Mouse (Mus musculus): ENCODE data around the gene Srebf1. TPM values are rescaled to one million over a fixed set of nuclear protein-coding genes. Genes with fewer than 3 reads are reported as not detected.

Srebf1 gene
- total RNA-seq, 2 experiments from 2014 or later = 60.3 to 67.5 TPM

- DNase-seq = no peak
- intact Hi-C loops (cut with DNase I) = loop anchor here (1.0 kb wide), 1 partner anchor 38 kb away; no protein-coding TSS in a partner anchor
Observed at GRCm38 (mm10) chr11:60160454-60161114, 61.8 kb downstream of the Srebf1 start.

- intact Hi-C loops (cut with DNase I) = loop anchor here (1.0 kb wide), 1 partner anchor 38 kb away; no protein-coding TSS in a partner anchor
- DNase-seq = no peak
Observed at GRCm38 (mm10) chr11:60159955-60160354, 62.4 kb downstream of the Srebf1 start.

GRCm38 (mm10) chr11:60158271-60158670 lies 64.1 kb downstream of the Srebf1 start:
- no peak for DNase-seq
- intact Hi-C loops (cut with DNase I) = no loop called here

GRCm38 (mm10) chr11:60155690-60156089 lies 66.7 kb downstream of the Srebf1 start:
- intact Hi-C loops (cut with DNase I) = no loop called here
- no peak for DNase-seq

GRCm38 (mm10) chr11:60153936-60154335 lies 68.4 kb downstream of the Srebf1 start:
- no peak for DNase-seq

GRCm38 (mm10) chr11:60152339-60152738 lies 70.0 kb downstream of the Srebf1 start:
- intact Hi-C loops (cut with DNase I) = no loop called here
- no peak for DNase-seq

More at GRCm38 (mm10) chr11:60153936-60154335, 68.4 kb downstream of the Srebf1 start:
- intact Hi-C loops (cut with DNase I) = no loop called here

GRCm38 (mm10) chr11:60150677-60151076 lies 71.7 kb downstream of the Srebf1 start:
- DNase-seq = no peak

More at GRCm38 (mm10) chr11:60150677-60151076, 71.7 kb downstream of the Srebf1 start:
- intact Hi-C loops (cut with DNase I) = no loop called here

Small RNA genes within 50 kb of the gene (microRNA-seq; reads per million reads assigned to microRNA genes)
- gene Mir6921 (0.90 reads per million), gene Mir6922 (not detected)

Other genes starting within 250 kb of the Srebf1 start
- 1 to 10 TPM; 6.7 to 7.5 TPM for gene Pemt, start 176.1 kb downstream of the Srebf1 start, total RNA-seq (2021)
- gene Rai1, start 117.6 kb downstream of the Srebf1 start, total RNA-seq (2021) = 10 to 100 TPM; 85.9 to 92.3 TPM
- gene Tom1l2, start 130.3 kb upstream of the Srebf1 start, total RNA-seq (2021) = 10 to 100 TPM; 86.8 to 90.6 TPM
- 1 to 10 TPM; 4.7 to 4.8 TPM for gene Drc3, start 130.7 kb upstream of the Srebf1 start, total RNA-seq (2021)
- 10 to 100 TPM; 37.8 to 38.4 TPM for gene Gid4, start 194.6 kb upstream of the Srebf1 start, total RNA-seq (2021)
- gene Atpaf2, start 195.9 kb upstream of the Srebf1 start, total RNA-seq (2021) = 10 to 100 TPM; 28.9 to 30.5 TPM
- gene Drg2, start 232.0 kb upstream of the Srebf1 start, total RNA-seq (2021) = 10 to 100 TPM; 72.1 to 72.3 TPM
- gene Myo15, start 246.8 kb upstream of the Srebf1 start, total RNA-seq (2021) = under 1 TPM; 0.10 to 0.14 TPM

Measured in left cerebral cortex, postnatal 4 days (tissue).